Mouse (Mus musculus) embryonic facial prominence, embryonic 13.5 days (tissue): Measurements from ENCODE around the gene Naa80. TPM values are rescaled to one million over a fixed set of nuclear protein-coding genes. Genes with fewer than 3 reads are reported as not detected.

Experiments used
- ATAC-seq: fragments of 200-750 bp; cut with Nextera tagmentation; 2 replicates; pipeline ENCODE4 v1.8.0; 2017; ENCODE audit warnings: low read depth; ENCODE audit not compliant: insufficient number of reproducible peaks, insufficient read depth, low FRiP score, low TSS enrichment
- H3K27ac ChIP-seq: fragments of 300-500 bp; sonication (generic); 2 replicates; pipeline ENCODE4 v1.5.1; 2015; ENCODE audit warnings: moderate library complexity, mild to moderate bottlenecking, inconsistent platforms
- H3K27me3 ChIP-seq: fragments of 300-500 bp; sonication (generic); 2 replicates; pipeline ENCODE4 v1.6.1; 2015; ENCODE audit warnings: mild to moderate bottlenecking, inconsistent platforms
- H3K36me3 ChIP-seq: fragments of 300-500 bp; sonication (generic); 2 replicates; pipeline ENCODE4 v1.6.1; 2015; ENCODE audit warnings: mild to moderate bottlenecking, inconsistent platforms
- H3K4me1 ChIP-seq: fragments of 300-500 bp; sonication (generic); 2 replicates; pipeline ENCODE4 v1.6.1; 2015; ENCODE audit warnings: inconsistent platforms
- H3K4me2 ChIP-seq: fragments of 300-500 bp; sonication (generic); 2 replicates; pipeline ENCODE4 v1.6.1; 2015; ENCODE audit warnings: moderate library complexity, mild to moderate bottlenecking, inconsistent platforms
- H3K4me3 ChIP-seq: fragments of 300-500 bp; sonication (generic); 2 replicates; pipeline ENCODE4 v1.5.1; 2015; ENCODE audit warnings: mild to moderate bottlenecking, inconsistent platforms
- H3K9ac ChIP-seq: fragments of 300-500 bp; sonication (generic); 2 replicates; pipeline ENCODE4 v1.6.1; 2015; ENCODE audit warnings: mild to moderate bottlenecking, inconsistent platforms
- H3K9me3 ChIP-seq: fragments of 300-500 bp; sonication (generic); 2 replicates; pipeline ENCODE4 v1.6.1; 2016; ENCODE audit warnings: inconsistent platforms
- WGBS: fragments of 180-500 bp; shearing (Covaris S2); methylation state at CpG from one replicate; pipeline ENCODE4 v1.1.7; 2015; ENCODE audit warnings: mixed read lengths; 5-methylcytosine and 5-hydroxymethylcytosine counted together
- polyA plus RNA-seq: library from polyadenylated mRNA; unstranded; fragments of >200 nt; fragmentation: Nextera tagmentation; extraction: Ambion mirVana; gene quantifications from 2 replicates; pipeline ENCODE4 v1.2.1, GENCODE M21; 2015

Naa80 gene
- polyA plus RNA-seq, 1 experiment from 2014 or later = 22.5 TPM

GRCm38 (mm10) chr9:107626158-107626843 is 47.6 kb downstream of the Naa80 start:
- Histone ChIP-seq H3K27ac (peak overlapping the region; percentile 91), H3K4me2 (peak overlapping the region; percentile 99), H3K36me3 (peaks cover 58% of the 10 kb centered on the region), H3K4me3 (peak overlapping the region; percentile 17), H3K9me3 (no peaks in the 10 kb centered on the region), H3K27me3 (no peaks in the 10 kb centered on the region), H3K4me1 (peaks cover 66% of the 10 kb centered on the region), H3K9ac (peak overlapping the region; percentile 68)
- peak; percentile 27; the same call in 1 of the 2 replicates for ATAC-seq
- WGBS = 37% methylated on average over 15 of the region's 15 CpGs

GRCm38 (mm10) chr9:107626844-107627277 is 48.2 kb downstream of the Naa80 start:
- Histone ChIP-seq H3K4me1 (peaks cover 72% of the 10 kb centered on the region), H3K27me3 (no peaks in the 10 kb centered on the region), H3K9ac (peak overlapping the region; percentile 68), H3K4me3 (peak overlapping the region; percentile 17), H3K4me2 (peak overlapping the region; percentile 99), H3K9me3 (no peaks in the 10 kb centered on the region), H3K27ac (peak overlapping the region; percentile 91), H3K36me3 (peaks cover 61% of the 10 kb centered on the region)
- 0% methylated on average over 2 of the region's 2 CpGs for WGBS
- peak; percentile 80 for ATAC-seq

- H3K4me1 ChIP-seq = peaks cover 79% of the 10 kb centered on the region
- H3K4me3 ChIP-seq = no peak overlapping the region
- WGBS = 41% methylated on average over 20 of the region's 20 CpGs
- H3K36me3 ChIP-seq = peaks cover 54% of the 10 kb centered on the region
- peak overlapping the region; percentile 91 for H3K27ac ChIP-seq
- H3K4me2 ChIP-seq = peak overlapping the region; percentile 99
- no peaks in the 10 kb centered on the region for H3K27me3 ChIP-seq
- peak overlapping the region; percentile 68 for H3K9ac ChIP-seq
- ATAC-seq = no peak
- H3K9me3 ChIP-seq = no peaks in the 10 kb centered on the region
These were observed 48.9 kb downstream of the Naa80 start for GRCm38 (mm10) chr9:107627387-107628255.

GRCm38 (mm10) chr9:107628721-107629410 is 50.2 kb downstream of the Naa80 start:
- peaks cover 44% of the 10 kb centered on the region for H3K36me3 ChIP-seq
- no peak for ATAC-seq
- 48% methylated on average over 12 of the region's 15 CpGs for WGBS
- H3K27me3 ChIP-seq = no peaks in the 10 kb centered on the region
- no peak overlapping the region for H3K4me3 ChIP-seq
- peaks cover 88% of the 10 kb centered on the region for H3K4me1 ChIP-seq
- H3K4me2 ChIP-seq = peak overlapping the region; percentile 99
- H3K9ac ChIP-seq = peak overlapping the region; percentile 68
- no peaks in the 10 kb centered on the region for H3K9me3 ChIP-seq
- peak overlapping the region; percentile 91 for H3K27ac ChIP-seq

DNA sequence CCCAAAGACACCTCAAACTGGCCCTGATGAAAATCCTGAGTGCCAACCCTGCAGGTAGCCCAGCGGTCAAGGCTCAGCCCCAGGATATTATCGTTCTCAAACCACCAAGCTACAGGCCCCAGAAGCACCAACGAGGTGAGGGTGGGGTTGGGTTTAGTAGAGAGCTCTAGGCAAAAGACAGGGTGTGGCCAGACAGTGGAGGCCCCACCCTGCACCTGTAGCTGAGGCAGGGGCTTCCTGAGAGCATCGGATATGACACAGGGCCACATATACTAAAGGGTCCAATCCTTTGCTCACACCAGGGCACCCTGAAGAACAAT is 50.7 kb downstream of the Naa80 start:
- peak overlapping the region; percentile 66; the same call in 1 of the 2 replicates for H3K9ac ChIP-seq
- WGBS = 31% methylated on average over 4 of the region's 4 CpGs
- no peaks in the 10 kb centered on the region for H3K27me3 ChIP-seq
- H3K4me2 ChIP-seq = peak overlapping the region; percentile 99
- peaks cover 39% of the 10 kb centered on the region for H3K36me3 ChIP-seq
- H3K4me1 ChIP-seq = peaks cover 92% of the 10 kb centered on the region
- H3K9me3 ChIP-seq = no peaks in the 10 kb centered on the region
- no peak for ATAC-seq
- H3K4me3 ChIP-seq = no peak overlapping the region
- H3K27ac ChIP-seq = peak overlapping the region; percentile 91

- Histone ChIP-seq H3K4me1 (peaks cover 88% of the 10 kb centered on the region), H3K36me3 (peaks cover 33% of the 10 kb centered on the region), H3K9me3 (no peaks in the 10 kb centered on the region), H3K27ac (peak overlapping the region; percentile 91), H3K4me3 (peak overlapping the region; percentile 21), H3K27me3 (no peaks in the 10 kb centered on the region), H3K4me2 (peak overlapping the region; percentile 99), H3K9ac (peak overlapping the region; percentile 66)
- ATAC-seq = no peak
- 20% methylated on average over 14 of the region's 14 CpGs for WGBS
These were observed 51.3 kb downstream of the Naa80 start for GRCm38 (mm10) chr9:107629901-107630425.

- no peak for ATAC-seq
- peak overlapping the region; percentile 66 for H3K9ac ChIP-seq
- H3K4me3 ChIP-seq = peak overlapping the region; percentile 21; the same call in 1 of the 2 replicates
- 3% methylated on average over 4 of the region's 4 CpGs for WGBS
- peaks cover 83% of the 10 kb centered on the region for H3K4me1 ChIP-seq
- H3K27ac ChIP-seq = peak overlapping the region; percentile 91
- peak overlapping the region; percentile 99 for H3K4me2 ChIP-seq
- peaks cover 27% of the 10 kb centered on the region for H3K36me3 ChIP-seq
- no peaks in the 10 kb centered on the region for H3K27me3 ChIP-seq
- H3K9me3 ChIP-seq = no peaks in the 10 kb centered on the region
These were observed 51.9 kb downstream of the Naa80 start for GRCm38 (mm10) chr9:107630576-107630975.

GRCm38 (mm10) chr9:107631311-107631826 is 52.7 kb downstream of the Naa80 start:
- Histone ChIP-seq H3K9ac (0 out of 2 replicates have a peak overlapping the region, but pooled peaks have one; percentile 40), H3K4me3 (0 out of 2 replicates have a peak overlapping the region, but pooled peaks have one; percentile 84), H3K9me3 (no peaks in the 10 kb centered on the region), H3K36me3 (peaks cover 22% of the 10 kb centered on the region), H3K4me2 (peak overlapping the region; percentile 99), H3K27me3 (no peaks in the 10 kb centered on the region), H3K4me1 (peaks cover 83% of the 10 kb centered on the region), H3K27ac (peak overlapping the region; percentile 91)
- WGBS = 54% methylated on average over 9 of the region's 9 CpGs
- ATAC-seq = no peak

DNA sequence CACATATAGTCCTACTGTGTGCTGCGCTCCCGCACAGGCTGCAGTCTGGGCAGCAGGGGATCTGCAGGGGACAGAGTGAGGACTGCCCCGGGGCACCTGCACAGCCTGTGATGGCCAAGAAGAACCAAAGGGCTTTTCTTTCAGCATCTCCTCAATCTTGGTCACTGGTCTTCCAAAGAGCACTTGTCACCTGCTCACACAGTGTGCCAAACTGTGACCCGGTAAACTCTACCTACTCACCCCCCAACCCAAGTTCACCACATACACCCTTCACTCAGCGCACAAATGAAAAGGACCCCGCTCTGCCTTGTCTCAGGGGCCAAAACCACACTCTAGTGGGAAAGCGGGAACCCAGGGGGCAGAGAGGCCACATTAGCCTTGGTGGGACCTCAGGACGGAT is 53.2 kb downstream of the Naa80 start:
- peaks cover 81% of the 10 kb centered on the region for H3K4me1 ChIP-seq
- peak overlapping the region; percentile 99 for H3K4me2 ChIP-seq
- H3K4me3 ChIP-seq = peak overlapping the region; percentile 84; the same call in 1 of the 2 replicates
- H3K36me3 ChIP-seq = peaks cover 22% of the 10 kb centered on the region
- 84% methylated on average over 8 of the region's 8 CpGs for WGBS
- no peaks in the 10 kb centered on the region for H3K27me3 ChIP-seq
- no peaks in the 10 kb centered on the region for H3K9me3 ChIP-seq
- peak overlapping the region; percentile 91 for H3K27ac ChIP-seq
- ATAC-seq = no peak
- peak overlapping the region; percentile 93 for H3K9ac ChIP-seq

DNA sequence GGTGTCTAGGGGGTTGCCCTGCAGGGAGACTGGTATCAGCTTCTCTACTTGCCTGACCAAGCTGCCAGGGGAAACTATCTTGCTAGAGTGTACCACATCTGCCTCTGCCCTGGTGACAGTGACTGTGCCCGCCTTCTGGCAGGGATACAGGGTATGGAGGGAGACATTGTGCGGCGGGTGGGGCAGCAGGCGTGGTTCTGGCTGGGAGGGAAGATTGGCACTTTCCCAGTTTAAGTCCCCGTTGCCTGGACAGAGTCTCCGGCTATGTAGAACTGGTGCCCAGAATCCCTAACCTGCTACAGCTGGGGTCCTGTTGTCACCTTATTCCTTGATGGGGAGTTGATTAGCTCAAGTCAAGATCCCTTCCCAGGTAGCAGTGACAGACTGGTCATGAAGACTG is 53.8 kb downstream of the Naa80 start:
- H3K4me1 ChIP-seq = peaks cover 78% of the 10 kb centered on the region
- WGBS = 74% methylated on average over 6 of the region's 6 CpGs
- no peak for ATAC-seq

More for the DNA sequence above, 53.8 kb downstream of the Naa80 start:
- H3K9me3 ChIP-seq = no peaks in the 10 kb centered on the region
- peak overlapping the region; percentile 99 for H3K4me2 ChIP-seq
- peak overlapping the region; percentile 91 for H3K27ac ChIP-seq
- H3K36me3 ChIP-seq = peaks cover 22% of the 10 kb centered on the region
- H3K27me3 ChIP-seq = no peaks in the 10 kb centered on the region
- peak overlapping the region; percentile 93 for H3K9ac ChIP-seq
- H3K4me3 ChIP-seq = peak overlapping the region; percentile 84
